Mouse (Mus musculus) intestine, embryonic 14.5 days (tissue): ENCODE results near the gene Nlrp9c. TPM values are rescaled to one million over a fixed set of nuclear protein-coding genes. Genes with fewer than 3 reads are reported as not detected.
"Not testable (repeated sequence)": the region's sequence is repeated elsewhere in the genome, so short reads cannot be mapped to it uniquely, and the experiment has no call there.

Experiments
- ATAC-seq: fragments of 200-750 bp; cut with Nextera tagmentation; replicated peaks from 2 replicates; pipeline ENCODE4 v1.8.0; 2017; ENCODE audit warnings: low read depth, moderate number of reproducible peaks, moderate TSS enrichment, moderate library complexity; ENCODE audit not compliant: low FRiP score, low TSS enrichment
- DNase-seq: peaks from one replicate; pipeline ENCODE4 v3.0.0-alpha.2; 2018; ENCODE audit warnings: low spot score
- H3K27ac ChIP-seq: fragments of 300-500 bp; sonication (generic); 2 replicates; pipeline ENCODE4 v1.5.1; 2014; ENCODE audit warnings: low read depth, mild to moderate bottlenecking, control low read depth
- H3K27me3 ChIP-seq: fragments of 300-500 bp; sonication (generic); replicated peaks from 2 replicates; pipeline ENCODE4 v1.6.1; 2014; ENCODE audit warnings: low read length, control low read depth; ENCODE audit not compliant: control insufficient read depth, insufficient read depth
- H3K36me3 ChIP-seq: fragments of 300-500 bp; sonication (generic); 2 replicates; pipeline ENCODE4 v1.6.1; 2014; ENCODE audit warnings: low read length, control low read depth; ENCODE audit not compliant: control insufficient read depth, insufficient read depth
- H3K4me1 ChIP-seq: fragments of 300-500 bp; sonication (generic); replicated peaks from 2 replicates; pipeline ENCODE4 v1.6.1; 2014; ENCODE audit warnings: low read length, control low read depth, mixed read lengths; ENCODE audit not compliant: control insufficient read depth, insufficient read depth
- H3K4me2 ChIP-seq: fragments of 300-500 bp; sonication (generic); 2 replicates; pipeline ENCODE4 v1.6.1; 2014; ENCODE audit warnings: low read length
- H3K4me3 ChIP-seq: fragments of 300-500 bp; sonication (generic); 2 replicates; pipeline ENCODE4 v1.5.1; 2014; ENCODE audit warnings: low read depth, low read length, control low read depth, mixed read lengths
- H3K9ac ChIP-seq: fragments of 300-500 bp; sonication (generic); 2 replicates; pipeline ENCODE4 v1.6.1; 2014; ENCODE audit warnings: mild to moderate bottlenecking, low read length
- H3K9me3 ChIP-seq: fragments of 300-500 bp; sonication (generic); 2 replicates; pipeline ENCODE4 v1.6.1; 2016; ENCODE audit warnings: low read length, control low read depth; ENCODE audit not compliant: control insufficient read depth
- WGBS: fragments of 180-500 bp; shearing (Covaris S2); extraction: QIAGEN DNeasy Blood & Tissue Kit; methylation state at CpG from one replicate; pipeline ENCODE4 v1.1.7; 2014; 5-methylcytosine and 5-hydroxymethylcytosine counted together
- polyA plus RNA-seq: library from polyadenylated mRNA; unstranded; fragments of >200 nt; fragmentation: Nextera tagmentation; extraction: Ambion mirVana; gene quantifications from 2 replicates; pipeline ENCODE4 v1.2.1, GENCODE M21; 2014

The Nlrp9c gene
- polyA plus RNA-seq, 1 experiment from 2014 or later: not detected

- not testable (repeated sequence) for H3K4me1 ChIP-seq, H3K36me3 ChIP-seq, H3K9me3 ChIP-seq, H3K27me3 ChIP-seq, DNase-seq, H3K27ac ChIP-seq, ATAC-seq, H3K9ac ChIP-seq, H3K4me2 ChIP-seq, H3K4me3 ChIP-seq
Observed at GRCm38 (mm10) chr7:26350177-26350576, 53.3 kb downstream of the Nlrp9c start.

- not testable (repeated sequence) for H3K36me3 ChIP-seq, H3K4me2 ChIP-seq, H3K9me3 ChIP-seq, ATAC-seq, H3K4me3 ChIP-seq, H3K4me1 ChIP-seq, H3K9ac ChIP-seq, H3K27ac ChIP-seq, H3K27me3 ChIP-seq, DNase-seq
- WGBS: 64% methylated on average over 3 of the region's 3 CpGs
Observed at GRCm38 (mm10) chr7:26320361-26320760, 83.1 kb downstream of the Nlrp9c start.

GRCm38 (mm10) chr7:26315809-26316208 lies 87.7 kb downstream of the Nlrp9c start:
- not testable (repeated sequence) for H3K27ac ChIP-seq, H3K9me3 ChIP-seq, H3K27me3 ChIP-seq, H3K9ac ChIP-seq, ATAC-seq, H3K4me3 ChIP-seq, DNase-seq, H3K4me2 ChIP-seq, H3K4me1 ChIP-seq, H3K36me3 ChIP-seq
- WGBS: 81% methylated on average over 4 of the region's 4 CpGs

- ATAC-seq, DNase-seq, H3K9ac ChIP-seq, H3K27ac ChIP-seq, H3K4me2 ChIP-seq, H3K27me3 ChIP-seq, H3K36me3 ChIP-seq, H3K4me1 ChIP-seq, H3K9me3 ChIP-seq, H3K4me3 ChIP-seq: not testable (repeated sequence)
- WGBS: 90% methylated on average over 2 of the region's 2 CpGs
Observed at GRCm38 (mm10) chr7:26315194-26315593, 88.3 kb downstream of the Nlrp9c start.

GRCm38 (mm10) chr7:26311786-26312185 lies 91.7 kb downstream of the Nlrp9c start:
- not testable (repeated sequence) for DNase-seq, H3K4me1 ChIP-seq, ATAC-seq, H3K36me3 ChIP-seq, H3K4me3 ChIP-seq, H3K9ac ChIP-seq, H3K9me3 ChIP-seq, H3K27me3 ChIP-seq, H3K27ac ChIP-seq, H3K4me2 ChIP-seq
- WGBS: 87% methylated on average over 4 of the region's 4 CpGs

- H3K4me3 ChIP-seq, H3K9me3 ChIP-seq, ATAC-seq, H3K36me3 ChIP-seq, H3K4me2 ChIP-seq, DNase-seq, H3K4me1 ChIP-seq, H3K9ac ChIP-seq, H3K27ac ChIP-seq, H3K27me3 ChIP-seq: not testable (repeated sequence)
- 62% methylated on average over 2 of the region's 2 CpGs for WGBS
Observed at GRCm38 (mm10) chr7:26306926-26307325, 96.6 kb downstream of the Nlrp9c start, which contains the start of gene Cyp2a4. Gene Cyp2a4 (plus strand): TSS chr7:26307169.

GRCm38 (mm10) chr7:26303429-26304166 lies 99.9 kb downstream of the Nlrp9c start:
- H3K9me3 ChIP-seq, H3K36me3 ChIP-seq, H3K9ac ChIP-seq, H3K4me2 ChIP-seq, H3K27ac ChIP-seq, H3K4me1 ChIP-seq, H3K4me3 ChIP-seq, ATAC-seq, H3K27me3 ChIP-seq, DNase-seq: not testable (repeated sequence)
- 87% methylated on average over 8 of the region's 8 CpGs for WGBS

Other genes with a start within 250 kb of the Nlrp9c start
- not detected in 2 replicates for gene Cyp2b9, start 230.3 kb downstream of the Nlrp9c start, polyA plus RNA-seq
- gene Vmn1r184, start 143.4 kb downstream of the Nlrp9c start, polyA plus RNA-seq: not detected in 2 replicates
- gene Cyp2a4, start 96.5 kb downstream of the Nlrp9c start, polyA plus RNA-seq: not detected in 2 replicates
- gene Nlrp4a, start 31.4 kb upstream of the Nlrp9c start, polyA plus RNA-seq: not detected in 2 replicates
- gene Nlrp9a, start 131.3 kb upstream of the Nlrp9c start, polyA plus RNA-seq: not detected in 2 replicates
- gene Vmn1r185, start 214.8 kb upstream of the Nlrp9c start, polyA plus RNA-seq: not detected in 2 replicates